Mouse (Mus musculus): ENCODE data around the gene Spem1.
"Not testable (repeated sequence)": the region's sequence is repeated elsewhere in the genome, so short reads cannot be mapped to it uniquely, and the experiment has no call there.

The Spem1 gene

DNA sequence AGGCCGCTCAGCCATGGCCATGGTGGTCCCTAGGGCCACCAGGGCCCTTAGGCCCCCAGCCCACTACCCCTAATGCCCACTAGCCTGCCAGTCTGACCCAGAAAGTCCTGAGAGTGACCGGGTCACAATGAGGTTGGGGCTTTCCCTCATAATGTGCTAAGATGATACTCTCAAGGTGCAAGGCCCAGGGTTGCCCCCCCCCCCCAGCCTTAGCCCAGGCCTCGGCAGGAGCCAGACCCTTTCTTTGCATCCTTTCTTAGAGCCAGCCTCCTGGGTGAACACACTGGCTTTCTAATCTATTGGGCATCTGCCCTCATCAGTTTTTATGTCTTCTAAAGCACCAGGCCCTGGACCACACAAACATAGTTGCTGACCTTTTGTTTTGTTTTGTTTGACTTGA is at the start of gene Spem1:
Gene Spem1 (minus strand): TSS at position 101 of the 400 bp plus-strand sequence.
- no peak for DNase-seq

DNA sequence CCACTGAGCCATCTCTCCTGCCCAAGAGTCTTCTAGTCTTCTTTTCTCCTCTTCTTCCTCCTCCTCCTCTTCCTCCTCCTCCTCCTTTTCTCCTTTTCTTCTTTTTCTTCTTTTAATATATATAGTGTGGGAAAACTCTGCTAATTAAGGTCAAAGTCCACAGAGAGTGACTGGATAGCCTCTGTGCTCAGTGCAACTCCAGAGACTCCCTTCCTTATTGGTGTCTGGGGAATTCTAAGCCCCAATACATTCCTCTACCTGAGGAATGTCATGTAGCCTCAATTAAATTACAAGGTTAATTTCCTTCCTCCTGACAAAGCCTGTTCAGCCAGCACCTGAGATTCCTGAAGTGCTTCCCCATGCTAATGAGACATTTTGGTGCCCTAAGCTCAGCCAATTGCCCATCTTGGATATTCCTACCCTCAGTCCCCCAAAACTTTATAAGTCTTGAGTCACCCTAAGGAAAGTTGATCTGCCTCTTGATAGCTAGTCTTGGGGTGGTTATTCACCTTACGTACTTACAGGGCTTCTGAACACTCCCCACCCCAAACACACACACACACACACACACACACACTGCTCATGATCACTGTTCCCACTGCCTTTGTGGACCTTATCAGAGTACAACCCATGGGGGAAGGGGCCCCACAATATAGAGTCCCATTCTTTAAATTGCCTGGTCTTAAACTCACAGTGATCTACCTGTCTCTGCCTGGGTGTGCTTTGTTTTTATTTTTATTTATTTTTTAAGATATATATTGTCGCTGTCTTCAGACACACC is 48.5 kb upstream of the Spem1 start:
- no peak for DNase-seq

DNA sequence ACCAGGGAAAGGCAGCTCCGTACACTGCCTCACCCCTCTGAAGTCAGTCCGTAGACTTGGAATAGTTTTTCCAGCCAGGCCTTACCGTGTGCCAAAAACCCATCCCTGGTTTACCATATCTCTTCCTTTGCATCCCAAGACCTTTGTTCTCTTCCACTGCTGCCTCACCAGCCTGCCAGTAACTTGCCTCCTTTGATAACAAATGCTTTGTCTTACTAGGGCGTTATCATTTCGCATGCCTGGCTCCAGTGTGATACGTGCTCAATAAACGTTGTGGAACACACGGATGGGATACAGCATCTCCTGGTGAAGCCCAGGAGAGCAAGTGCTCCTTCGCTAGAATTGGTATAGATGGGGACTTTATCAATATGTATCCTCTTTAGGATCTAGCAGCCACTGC is 45.4 kb upstream of the Spem1 start:
- DNase-seq: no peak

DNA sequence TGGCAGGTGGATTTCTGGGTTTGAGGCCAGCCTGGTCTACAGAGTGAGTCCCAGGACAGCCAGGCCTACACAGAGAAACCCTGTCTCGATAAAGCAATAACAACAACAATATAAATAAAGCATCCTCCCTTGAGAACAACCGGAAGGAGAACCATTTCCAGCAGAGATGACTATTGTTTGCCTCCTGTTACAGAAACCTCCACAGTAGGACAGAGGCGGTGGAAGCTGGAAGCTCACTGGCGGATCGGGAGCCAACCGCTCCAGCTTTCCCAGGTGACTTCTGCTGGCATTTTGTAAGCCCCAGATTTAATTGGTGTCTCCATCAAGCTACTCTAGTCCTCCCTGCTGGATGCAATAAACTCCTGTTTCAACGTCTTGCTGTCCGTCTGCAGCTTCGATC is 43.6 kb upstream of the Spem1 start:
- DNase-seq: no peak

DNA sequence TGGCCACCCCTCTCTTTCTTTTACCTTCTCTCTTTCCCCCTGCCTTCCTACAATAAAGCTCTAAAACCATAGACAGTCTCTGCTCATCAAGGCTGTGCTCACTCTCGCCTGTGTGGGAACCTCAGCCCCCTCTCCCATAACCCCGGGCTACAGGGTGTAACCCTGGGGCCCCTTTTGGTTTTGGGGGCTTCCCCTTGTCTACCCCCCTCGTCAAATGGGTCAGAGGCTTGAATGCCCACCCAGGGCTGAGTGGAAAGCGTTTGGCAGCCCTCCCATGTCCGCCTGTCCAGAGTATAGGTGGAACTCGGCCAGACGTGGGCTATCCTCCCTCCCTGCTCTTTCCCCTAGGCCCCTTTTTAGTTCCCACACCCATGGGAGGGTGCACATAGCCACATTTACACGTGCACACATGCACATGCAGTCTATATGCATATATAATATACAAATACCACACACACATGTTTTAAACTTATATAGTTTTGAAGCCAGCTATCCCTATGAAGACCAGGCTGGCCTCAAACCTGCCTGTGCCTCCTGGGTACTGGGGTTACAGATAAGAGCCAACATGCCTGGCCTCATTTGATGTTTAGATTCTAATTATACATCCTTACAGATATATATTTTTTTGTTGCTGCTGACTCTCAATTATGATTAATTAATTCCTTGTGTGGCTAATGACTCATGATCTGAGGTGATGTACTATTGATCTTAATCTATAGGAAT is 42.3 kb upstream of the Spem1 start:
- DNase-seq: no peak

DNA sequence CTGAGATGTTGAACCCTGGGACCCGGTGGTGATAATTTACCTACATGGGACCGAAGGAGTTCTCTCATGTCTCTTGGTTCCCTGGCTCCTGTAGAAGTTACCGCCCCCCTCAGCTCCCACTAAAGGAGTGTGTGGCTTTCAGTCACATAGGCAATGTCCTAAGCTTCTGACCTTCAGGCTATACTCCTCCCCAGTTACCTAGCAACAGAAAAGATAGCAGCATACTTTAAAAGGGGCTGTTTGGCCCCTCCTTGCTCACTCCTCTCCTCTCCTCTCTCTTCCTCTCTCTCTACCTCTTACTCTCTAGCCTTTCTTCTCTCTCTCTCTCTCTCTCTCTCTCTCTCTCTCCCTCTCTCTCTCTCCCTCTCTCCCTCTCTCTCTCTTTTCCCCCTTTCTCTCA is 41.7 kb upstream of the Spem1 start:
- DNase-seq: not testable (repeated sequence)

DNA sequence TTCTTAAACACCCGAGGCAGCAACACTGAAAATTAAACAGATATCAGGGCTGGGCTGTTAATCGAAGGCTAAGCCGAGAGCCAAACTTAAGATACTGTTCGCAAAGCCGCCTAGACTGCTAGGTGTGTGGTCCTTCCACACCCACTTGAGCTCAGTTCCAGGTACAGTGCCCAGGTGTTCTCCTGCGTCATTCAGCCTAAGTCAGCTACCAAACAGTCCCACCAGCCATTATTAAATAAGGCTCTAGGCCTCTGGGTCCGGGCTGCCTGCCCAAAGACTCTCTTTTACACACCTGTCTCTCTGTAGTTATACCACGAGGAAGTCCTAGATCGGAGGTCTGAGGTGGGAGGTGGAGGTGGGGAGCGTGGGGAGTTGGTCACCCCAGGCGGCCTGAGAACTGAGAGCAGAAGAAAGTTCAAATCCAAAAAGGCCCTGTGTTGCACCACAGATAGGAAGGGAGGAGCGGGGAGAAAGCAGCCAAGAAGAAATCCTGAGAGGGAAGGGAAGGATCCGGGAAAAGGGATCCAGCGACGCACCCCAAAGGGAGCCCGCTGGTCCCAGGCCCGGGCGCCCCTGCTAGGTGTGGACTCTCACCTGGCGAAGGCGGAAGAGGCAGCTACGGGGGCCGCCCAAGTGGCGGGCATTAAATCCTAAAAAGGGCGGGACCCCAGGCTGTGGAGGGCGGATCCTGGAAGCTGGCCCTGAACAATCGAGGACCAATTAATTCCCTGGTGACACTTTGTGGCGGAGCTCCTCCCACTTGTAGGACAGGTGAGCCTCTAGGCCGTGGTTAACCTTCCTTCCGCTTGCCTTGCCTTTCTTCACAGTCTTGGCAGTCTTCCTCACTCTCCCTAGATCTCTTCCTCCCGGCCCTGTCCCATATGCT is 36.4 kb upstream of the Spem1 start, which contains the start of gene Tnk1:
Gene Tnk1 (minus strand): TSS at position 618 of the 886 bp plus-strand sequence.
- DNase-seq: no peak

DNA sequence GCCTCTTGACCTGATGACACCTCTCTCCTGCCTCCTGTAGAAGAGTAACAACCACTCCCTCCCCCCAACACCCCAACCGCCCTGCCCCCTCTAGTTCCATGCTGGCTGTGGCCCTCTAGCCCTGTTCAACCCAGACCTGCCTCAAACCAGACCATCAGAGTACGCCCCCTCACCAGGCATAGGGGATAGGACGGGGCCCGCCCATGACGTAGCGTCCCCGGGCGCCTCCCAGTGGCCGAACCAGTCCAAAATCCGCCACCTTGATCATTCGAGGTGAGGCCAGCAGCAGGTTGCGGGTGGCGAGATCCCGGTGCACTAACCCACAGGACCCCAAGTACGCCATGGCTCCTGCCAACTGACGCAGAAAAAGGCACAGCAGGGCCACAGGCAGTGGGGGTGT is 33.4 kb upstream of the Spem1 start:
- DNase-seq: peak; percentile 78

DNA sequence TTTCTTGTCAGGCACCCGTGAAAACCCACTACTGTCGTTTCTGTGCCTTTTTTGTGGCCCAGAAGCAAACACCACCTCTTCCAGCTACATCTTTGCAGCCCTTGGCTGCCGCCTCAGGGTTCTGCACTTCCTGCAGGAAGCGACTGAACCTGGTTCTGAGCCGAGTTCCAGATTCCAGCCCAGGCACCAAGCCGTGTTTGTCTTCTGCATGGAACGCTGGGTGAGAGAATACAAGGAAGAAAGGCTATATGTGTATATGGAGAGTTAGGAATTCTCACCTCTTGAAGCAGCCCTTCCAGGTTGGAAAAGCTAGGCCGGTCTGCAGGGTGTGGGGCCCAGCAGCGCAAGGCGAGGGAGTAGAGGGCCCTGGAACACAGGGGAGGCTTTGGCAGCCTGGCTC is 32.7 kb upstream of the Spem1 start:
- DNase-seq: no peak

DNA sequence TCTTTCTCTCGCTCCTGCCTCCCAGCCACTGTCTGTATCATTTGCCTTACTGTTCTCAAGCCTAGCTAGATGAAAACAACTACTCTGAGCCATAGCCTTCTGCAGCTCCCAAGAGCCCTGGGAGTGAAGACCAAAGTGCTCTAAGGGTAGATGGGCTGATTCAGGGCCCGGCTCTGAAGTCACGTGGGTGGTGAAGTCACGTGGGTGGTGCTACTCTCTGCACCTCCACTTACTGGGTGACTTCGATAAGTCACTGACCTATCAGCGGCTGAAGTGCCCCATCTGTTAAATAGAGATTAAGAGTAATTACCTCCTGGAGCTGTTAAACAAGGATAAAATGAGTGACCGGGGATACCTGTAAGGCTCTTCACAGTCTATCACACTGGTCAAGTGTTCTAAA is 32.0 kb upstream of the Spem1 start:
- peak; percentile 33 for DNase-seq

DNA sequence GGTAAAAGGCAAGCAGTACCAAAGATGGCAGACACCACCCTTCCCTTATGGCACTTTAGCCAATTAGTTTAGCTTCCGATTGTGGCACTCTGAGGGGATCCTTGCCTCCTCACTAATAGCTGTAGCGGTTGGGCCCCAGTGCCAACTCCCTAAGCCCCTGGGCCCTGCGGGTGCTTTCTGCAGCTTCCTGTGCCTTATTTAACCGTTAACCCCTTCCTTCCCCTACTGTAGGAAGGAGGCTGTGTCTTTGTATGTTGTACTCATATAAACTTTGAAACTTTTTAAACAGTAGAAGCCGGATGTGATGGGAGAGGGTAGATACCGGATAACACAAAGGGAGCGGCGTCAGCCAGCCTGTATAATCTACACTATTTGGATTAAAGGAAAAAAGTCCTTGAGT is 28.8 kb upstream of the Spem1 start:
- peak; percentile 67 for DNase-seq

DNA sequence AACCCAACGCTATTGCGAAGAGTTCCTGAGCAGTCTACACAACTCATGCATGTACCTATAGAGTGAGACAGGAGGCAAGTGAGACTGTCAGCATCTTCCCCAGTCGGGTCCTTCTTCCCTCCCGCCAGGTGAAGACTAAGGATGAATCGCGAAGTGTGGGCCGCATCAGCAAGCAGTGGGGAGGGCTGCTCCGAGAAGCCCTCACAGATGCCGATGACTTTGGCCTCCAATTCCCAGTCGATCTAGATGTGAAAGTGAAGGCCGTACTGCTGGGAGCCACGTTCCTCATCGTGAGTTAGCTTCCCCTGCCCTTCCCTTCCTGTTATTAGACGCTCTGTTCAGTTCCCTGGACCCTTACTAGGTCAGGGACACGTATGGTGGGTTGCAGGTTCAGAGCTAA is 27.9 kb upstream of the Spem1 start:
- no peak for DNase-seq

DNA sequence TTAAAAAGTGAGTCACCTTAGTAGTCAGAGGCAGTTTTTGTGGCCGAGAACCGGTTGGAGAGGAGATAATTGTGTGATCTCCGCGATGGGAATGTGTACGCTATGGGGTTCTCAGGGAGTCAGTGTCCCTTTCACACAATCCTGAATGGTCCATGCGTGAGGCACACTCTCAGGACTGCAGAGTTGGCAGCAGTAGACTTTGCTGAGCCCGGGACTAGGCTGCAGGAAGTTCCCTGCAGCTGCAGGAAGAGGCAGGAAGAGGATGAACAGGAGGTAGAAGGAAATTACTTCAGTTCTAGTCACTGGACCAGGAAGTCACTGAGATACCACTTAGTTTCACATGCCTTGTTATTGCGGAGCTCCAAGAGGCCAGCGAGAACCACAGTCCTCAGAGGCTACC is 27.1 kb upstream of the Spem1 start:
- DNase-seq: peak; percentile 18

DNA sequence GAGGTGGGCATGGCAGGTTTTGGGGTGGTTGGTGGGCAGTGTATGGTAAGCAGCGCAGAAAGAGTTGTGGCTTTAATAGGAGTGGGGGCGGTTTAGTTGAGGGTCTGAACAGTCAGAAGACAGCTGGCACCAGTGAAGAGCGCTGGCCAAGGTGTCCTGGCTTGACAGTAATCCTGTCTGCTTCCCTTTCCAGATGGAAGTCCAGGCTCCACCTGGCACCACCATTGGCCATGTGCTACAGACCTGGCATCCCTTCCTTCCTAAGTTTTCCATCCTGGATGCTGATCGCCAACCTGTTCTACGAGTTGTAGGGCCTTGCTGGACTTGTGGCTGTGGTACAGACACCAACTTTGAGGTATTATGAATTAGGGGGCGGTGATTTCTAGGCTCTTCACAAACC is 26.0 kb upstream of the Spem1 start:
- no peak for DNase-seq

DNA sequence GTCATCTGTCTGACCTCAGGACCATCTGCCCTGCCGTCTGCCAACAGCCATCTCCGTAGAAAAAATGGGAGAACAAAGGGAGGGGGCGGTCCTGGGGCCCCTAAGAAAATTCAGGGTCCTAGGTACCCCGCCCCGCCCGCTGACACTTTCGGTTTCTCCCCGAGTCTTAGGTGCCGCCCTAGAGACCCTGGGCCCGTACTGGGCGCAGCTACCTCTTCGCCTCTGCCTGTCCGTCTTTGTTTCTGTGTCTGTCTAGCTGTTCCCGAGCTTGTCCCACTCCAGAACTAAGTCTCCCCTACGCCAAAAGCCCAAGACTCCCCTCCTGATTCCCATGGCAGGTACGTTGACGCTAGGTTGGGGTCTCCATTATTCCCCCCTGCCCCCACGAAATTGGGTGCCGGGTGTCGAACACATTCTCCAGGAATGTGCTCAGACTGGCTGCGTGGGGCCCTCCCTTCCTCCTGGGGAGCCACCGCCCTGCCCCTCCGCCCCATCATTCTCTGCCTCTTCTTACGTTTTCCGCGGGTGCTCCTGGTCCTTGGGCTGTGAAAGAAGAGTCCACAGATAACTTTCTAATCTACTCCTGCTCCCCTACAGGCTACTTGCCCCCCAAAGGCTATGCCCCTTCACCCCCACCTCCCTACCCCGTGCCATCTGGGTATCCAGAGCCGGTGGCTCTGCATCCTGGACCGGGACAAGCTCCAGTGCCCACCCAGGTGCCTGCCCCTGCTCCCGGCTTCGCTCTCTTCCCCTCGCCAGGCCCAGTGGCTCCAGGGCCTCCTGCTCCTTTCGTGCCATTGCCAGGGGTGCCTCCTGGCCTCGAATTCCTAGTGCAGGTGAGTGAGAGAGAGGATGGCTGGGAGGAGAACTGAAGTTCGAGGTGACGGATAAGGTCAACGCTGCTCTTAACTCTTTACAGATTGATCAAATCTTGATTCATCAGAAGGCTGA is 25.0 kb upstream of the Spem1 start:
- peak; percentile 49 for DNase-seq

DNA sequence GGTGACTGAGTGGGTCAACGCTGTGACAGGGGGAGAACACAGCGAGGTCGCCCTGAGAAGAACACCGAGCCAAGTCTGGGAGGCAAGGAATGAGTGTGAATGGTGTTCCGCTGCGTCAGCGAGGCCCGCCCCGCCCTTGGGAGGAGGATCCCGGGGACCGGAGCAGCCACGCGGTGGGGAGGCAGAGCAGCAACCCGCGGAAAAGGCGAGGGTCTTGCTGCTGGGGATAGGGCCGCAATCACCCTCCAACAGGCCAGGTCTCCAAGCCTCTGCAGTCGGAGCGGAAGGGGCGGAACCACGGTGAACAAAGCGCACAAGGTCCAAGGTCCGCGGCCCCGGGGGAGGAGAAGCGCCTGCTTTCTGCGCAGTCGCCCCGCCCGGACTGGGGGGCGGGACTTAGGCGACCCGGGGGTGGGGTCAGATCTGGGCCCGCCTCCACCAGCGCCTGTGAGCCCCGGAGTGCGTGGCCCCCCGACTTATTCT is 24.3 kb upstream of the Spem1 start, which contains the start of gene Plscr3:
Gene Plscr3 (plus strand): TSS at position 179 of the 483 bp plus-strand sequence.
- peak; percentile 95 for DNase-seq

DNA sequence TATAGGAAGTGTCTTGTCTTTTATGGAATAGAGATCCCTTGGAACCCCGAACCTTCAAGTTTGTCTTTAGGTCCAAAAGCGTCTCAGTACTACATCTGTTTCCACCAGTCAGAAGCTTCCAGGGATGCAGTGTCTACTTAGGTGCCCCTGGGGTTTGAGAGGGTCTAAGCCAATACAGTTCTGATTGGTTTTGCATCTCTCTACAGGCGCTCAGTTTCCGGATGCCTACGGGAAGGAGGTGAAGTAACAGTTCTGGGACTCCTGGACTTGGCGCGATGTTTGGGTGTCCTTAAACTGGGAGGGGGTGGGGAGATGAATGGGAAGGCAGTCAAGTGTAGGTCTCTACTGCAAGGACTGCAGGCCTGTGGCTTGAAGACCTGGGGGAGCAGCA is 16.7 kb upstream of the Spem1 start:
- DNase-seq: peak; percentile 33

DNA sequence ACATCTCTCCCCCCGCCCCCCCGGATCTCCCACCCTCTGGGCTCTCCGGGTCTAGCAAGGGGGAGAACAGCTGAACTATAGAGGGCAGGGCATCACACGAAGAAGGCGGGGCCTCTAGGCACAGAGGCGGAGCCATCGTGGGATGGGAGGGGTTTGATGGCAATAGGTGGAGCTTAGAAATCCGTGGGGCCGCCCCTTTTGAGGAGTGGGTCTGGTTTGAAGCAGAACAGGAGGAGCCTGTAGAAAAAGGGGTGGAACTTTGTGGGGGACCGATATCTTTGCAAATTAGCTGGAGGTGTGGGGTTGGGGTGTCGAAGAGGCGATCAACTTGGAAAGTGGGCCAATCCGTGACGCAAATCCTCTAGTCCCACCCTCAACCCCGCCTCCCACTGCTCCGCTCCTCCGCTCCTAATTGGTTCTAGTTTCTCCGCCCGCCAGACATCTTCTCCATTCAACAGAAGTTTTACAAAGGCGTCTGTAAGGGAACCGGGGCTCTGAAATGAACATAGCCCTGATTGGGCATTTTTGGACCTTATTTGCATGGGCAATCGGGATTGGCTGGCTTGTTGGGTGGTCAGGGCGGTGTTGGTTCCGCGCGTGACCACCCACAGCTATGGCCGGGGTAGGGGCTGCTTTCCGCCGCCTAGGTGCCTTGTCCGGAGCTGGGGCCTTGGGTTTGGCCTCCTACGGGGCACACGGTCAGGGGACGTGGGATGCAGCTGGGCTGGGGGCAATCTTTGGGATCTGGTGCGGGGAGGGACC is 16.2 kb upstream of the Spem1 start, which contains the start of gene Tmem256:
Gene Tmem256 (plus strand): TSS at position 563 of the 762 bp plus-strand sequence.
- peak; percentile 92 for DNase-seq

DNA sequence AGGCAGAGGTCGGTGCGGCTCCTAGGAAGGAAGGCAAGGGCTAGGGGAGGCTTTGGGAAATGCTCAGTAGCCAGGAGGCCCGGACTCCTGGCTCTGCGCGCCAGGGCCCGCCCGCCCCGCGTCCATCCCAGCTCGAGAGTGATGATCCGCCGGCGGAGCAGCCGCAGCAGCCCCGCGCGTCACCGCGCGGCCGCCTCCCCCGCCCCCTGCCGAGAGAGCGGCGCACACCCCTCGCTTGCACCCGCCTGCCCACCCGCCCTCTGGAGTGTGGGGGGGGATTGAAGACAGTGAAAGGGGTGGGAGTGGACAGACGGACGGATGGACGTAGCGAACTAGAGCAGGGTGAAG is 15.6 kb upstream of the Spem1 start, which contains the start of gene Nlgn2:
Gene Nlgn2 (minus strand): TSS at position 181 of the 348 bp plus-strand sequence.
- no peak for DNase-seq

DNA sequence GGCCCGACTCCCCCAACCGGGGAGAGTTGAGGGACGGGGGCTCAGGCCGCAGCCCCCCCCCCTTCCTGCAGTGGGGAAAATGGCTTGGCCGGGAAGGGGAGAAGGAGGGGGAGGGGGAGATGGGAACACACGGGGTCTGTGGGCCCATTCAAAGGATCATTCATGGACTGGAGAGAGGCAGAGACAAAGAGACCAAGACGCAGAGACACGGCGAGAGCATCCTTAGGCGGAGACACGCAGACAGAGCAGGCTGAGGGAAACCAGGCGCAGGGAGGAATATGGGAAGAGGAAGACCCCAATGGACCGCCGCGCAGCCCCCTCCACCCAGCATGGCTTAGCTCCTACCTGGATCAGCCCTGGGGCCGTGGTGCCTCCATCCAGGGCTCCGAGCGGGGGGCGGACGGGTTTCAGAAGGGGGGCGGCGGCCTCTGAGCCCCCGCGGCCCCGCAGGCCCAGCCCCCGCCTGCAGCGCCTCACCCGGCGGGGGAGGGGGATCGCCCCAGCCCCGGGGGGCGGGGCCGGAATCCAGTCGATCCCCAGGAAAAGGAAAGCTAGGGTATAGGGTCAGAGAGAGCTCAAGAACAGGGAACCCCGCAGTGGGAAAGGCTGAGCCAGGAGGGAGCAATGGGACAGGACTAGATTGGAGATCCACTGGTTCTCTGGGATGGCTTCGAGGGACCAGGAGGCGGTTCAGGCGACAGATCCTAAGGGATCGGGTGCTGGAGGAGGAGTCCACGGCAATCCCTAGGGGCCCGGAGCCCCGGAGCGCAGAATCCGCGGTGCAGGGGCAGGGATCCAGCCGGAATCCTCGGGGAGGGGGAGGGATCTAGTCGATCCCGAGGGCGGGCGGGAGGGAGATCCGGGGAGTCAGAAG is 15.0 kb upstream of the Spem1 start:
- peak; percentile 36 for DNase-seq

Data from thymus, postnatal 14 days (tissue).